Mouse (Mus musculus) embryo, embryonic 10.5 days (tissue): ENCODE measurements around the gene Gm20388.

Source experiments
- DNase-seq: peaks from one replicate; pipeline ENCODE4 v3.0.0-alpha.2; 2015; ENCODE audit warnings: low spot score

Gm20388 gene

GRCm38 (mm10) chr8:122574667-122575251 lies 2664.1 kb downstream of the Gm20388 start:
- no peak for DNase-seq

GRCm38 (mm10) chr8:122575286-122575685 lies 2664.6 kb downstream of the Gm20388 start:
- DNase-seq, result no peak

GRCm38 (mm10) chr8:122575735-122576647 lies 2665.3 kb downstream of the Gm20388 start:
- no peak for DNase-seq

GRCm38 (mm10) chr8:122576648-122577022 lies 2666.0 kb downstream of the Gm20388 start, which contains the start of gene Aprt:
TSS of gene Aprt (minus strand) at chr8:122576909.
- peak; percentile 98 for DNase-seq

- no peak for DNase-seq
Measured at GRCm38 (mm10) chr8:122577116-122577515, 2666.5 kb downstream of the Gm20388 start.

GRCm38 (mm10) chr8:122579196-122579595 lies 2668.6 kb downstream of the Gm20388 start:
- no peak for DNase-seq

GRCm38 (mm10) chr8:122580926-122581325 lies 2670.3 kb downstream of the Gm20388 start:
- no peak for DNase-seq

- no peak for DNase-seq
Measured at GRCm38 (mm10) chr8:122584981-122585380, 2674.3 kb downstream of the Gm20388 start.

- no peak for DNase-seq
Measured at GRCm38 (mm10) chr8:122585411-122585891, 2674.8 kb downstream of the Gm20388 start.

- DNase-seq, result no peak
Measured at GRCm38 (mm10) chr8:122586171-122586570, 2675.5 kb downstream of the Gm20388 start.

GRCm38 (mm10) chr8:122586749-122587148 lies 2676.1 kb downstream of the Gm20388 start:
- no peak for DNase-seq

GRCm38 (mm10) chr8:122593240-122593639 lies 2682.6 kb downstream of the Gm20388 start:
- DNase-seq, result no peak

- DNase-seq, result no peak
Measured at GRCm38 (mm10) chr8:122593783-122594507, 2683.3 kb downstream of the Gm20388 start.

GRCm38 (mm10) chr8:122596031-122596430 lies 2685.4 kb downstream of the Gm20388 start:
- DNase-seq, result no peak

- DNase-seq, result no peak
Measured at GRCm38 (mm10) chr8:122600666-122601065, 2690.0 kb downstream of the Gm20388 start.

GRCm38 (mm10) chr8:122604640-122605039 lies 2694.0 kb downstream of the Gm20388 start:
- no peak for DNase-seq

GRCm38 (mm10) chr8:122605367-122605766 lies 2694.7 kb downstream of the Gm20388 start:
- no peak for DNase-seq

GRCm38 (mm10) chr8:122606810-122607209 lies 2696.2 kb downstream of the Gm20388 start:
- no peak for DNase-seq

GRCm38 (mm10) chr8:122610209-122610608 lies 2699.6 kb downstream of the Gm20388 start:
- no peak for DNase-seq

- DNase-seq, result no peak
Measured at GRCm38 (mm10) chr8:122610612-122611277, 2700.1 kb downstream of the Gm20388 start.

- peak; percentile 100 for DNase-seq
Measured at GRCm38 (mm10) chr8:122611295-122612133, 2700.9 kb downstream of the Gm20388 start, which contains the start of the genes Galns and Trappc2l. TSS of gene Galns (minus strand) at chr8:122611463. TSS of gene Trappc2l (plus strand) at chr8:122611640.
